Comparison of ENCODE assay signal across 10 mouse cellular contexts in genomic region chr10:128412558-128412957, GRCm38 (mm10). TPM values are rescaled to one million over a fixed set of nuclear protein-coding genes. Genes with fewer than 3 reads are reported as not detected.
A peak's percentile ranks its signal among the peaks of the same experiment; 100 is the strongest.
DNase-seq lines count a peak whose midpoint lies in the region; ATAC-seq and TF ChIP-seq lines count a peak whose summit lies in the region.
"Had no signal": no experiment of that assay in that cellular context is flagged by ENCODE, and none has a peak within 500 bp of the region (broad histone marks: within the 10 kb centered on the region; RNA-seq: fewer than 3 reads in every experiment).

No protein-coding gene starts in this region.

- no peaks in the 10 kb centered on the region for H3K4me1 ChIP-seq in embryonic facial prominence, embryonic 11.5 days (ENCODE audit: control insufficient read depth, insufficient read depth, low read length)
- peaks cover 28% of the 10 kb centered on the region for H3K4me1 ChIP-seq in intestine, embryonic 14.5 days (replicated peaks; ENCODE audit: control insufficient read depth, insufficient read depth, low read length)
- H3K4me1 ChIP-seq in neural tube, embryonic 12.5 days, result peaks cover 40% of the 10 kb centered on the region

- TF ChIP-seq CTCF in left cerebral cortex, adult 2 months (IDR thresholded peaks at IDR 0.05), result no peak

- peak overlapping the region; percentile 91 for H3K4me3 ChIP-seq in left cerebral cortex, adult 2 months
- peak overlapping the region; percentile 90 for H3K4me3 ChIP-seq in embryonic facial prominence, embryonic 11.5 days (ENCODE audit: low read depth, low read length)
- peak overlapping the region; percentile 91 for H3K4me3 ChIP-seq in intestine, embryonic 14.5 days (ENCODE audit: low read depth, low read length)
- H3K4me3 ChIP-seq in neural tube, embryonic 12.5 days, result peak overlapping the region; percentile 97

- WGBS in embryonic facial prominence, embryonic 11.5 days, result 77% methylated on average over 1 of the region's 1 CpGs
- 44% methylated on average over 1 of the region's 1 CpGs for WGBS in intestine, embryonic 14.5 days
- 56% methylated on average over 1 of the region's 1 CpGs for WGBS in neural tube, embryonic 12.5 days

- H3K27ac ChIP-seq in left cerebral cortex, adult 2 months, result peak overlapping the region; percentile 95
- H3K27ac ChIP-seq in embryonic facial prominence, embryonic 11.5 days (replicated peaks; ENCODE audit: low read depth, low read length), result no peak overlapping the region; the same call in 1 of the 2 replicates
- H3K27ac ChIP-seq in intestine, embryonic 14.5 days (ENCODE audit: low read depth), result peak overlapping the region; percentile 89; the same call in 1 of the 2 replicates
- no peak overlapping the region for H3K27ac ChIP-seq in neural tube, embryonic 12.5 days

- intact Hi-C loops in left cerebral cortex, adult 2 months (cut with DNase I), result no loop called here
- intact Hi-C loops in left cerebral cortex, postnatal 4 days (cut with DNase I), result loop anchor here (5.0 kb wide), 1 partner anchor 45 kb away; the partner anchor contains the start of gene Smarcc2

- H3K9ac ChIP-seq in embryonic facial prominence, embryonic 11.5 days (replicated peaks; ENCODE audit: low read length), result peak overlapping the region; percentile 82
- H3K9ac ChIP-seq in intestine, embryonic 14.5 days (ENCODE audit: low read length), result peak overlapping the region; percentile 74
- H3K9ac ChIP-seq in neural tube, embryonic 12.5 days, result peak overlapping the region; percentile 91

- H3K4me2 ChIP-seq in embryonic facial prominence, embryonic 11.5 days (ENCODE audit: low read depth, low read length), result peak overlapping the region; percentile 79
- H3K4me2 ChIP-seq in intestine, embryonic 14.5 days (ENCODE audit: low read length), result peak overlapping the region; percentile 97
- peak overlapping the region; percentile 97 for H3K4me2 ChIP-seq in neural tube, embryonic 12.5 days (replicated peaks)

- no peak for DNase-seq in left cerebral cortex, adult 2 months (ENCODE audit: extremely low spot score in 1 of 2, low spot score in 2 of 2)
- no peak for DNase-seq in left cerebral cortex, postnatal 4 days
- DNase-seq in embryonic facial prominence, embryonic 11.5 days (ENCODE audit: low spot score), result no peak
- no peak for DNase-seq in intestine, embryonic 14.5 days (ENCODE audit: low spot score)
- no peak for DNase-seq in cerebellum, adult 18-20 months
- no peak for DNase-seq in urinary bladder, postnatal 4 days (ENCODE audit: low spot score in 2 of 2)
- no peak for DNase-seq in lung, postnatal 10 days
- DNase-seq: kidney, postnatal 10 days had no signal

- ATAC-seq in embryonic facial prominence, embryonic 11.5 days (replicated peaks; ENCODE audit: insufficient number of reproducible peaks, low FRiP score, low TSS enrichment, low read depth), result no peak
- ATAC-seq in intestine, embryonic 14.5 days (replicated peaks; ENCODE audit: low FRiP score, low TSS enrichment, low read depth), result no peak
- no peak for ATAC-seq in neural tube, embryonic 12.5 days (ENCODE audit: low FRiP score, low read depth)

- peaks cover 2% of the 10 kb centered on the region for H3K36me3 ChIP-seq in embryonic facial prominence, embryonic 11.5 days (replicated peaks; ENCODE audit: control insufficient read depth, insufficient read depth, low read depth, low read length)
- H3K36me3 ChIP-seq in intestine, embryonic 14.5 days (ENCODE audit: control insufficient read depth, insufficient read depth, low read length), result peaks cover 40% of the 10 kb centered on the region
- peaks cover 40% of the 10 kb centered on the region for H3K36me3 ChIP-seq in neural tube, embryonic 12.5 days

- no peaks in the 10 kb centered on the region for H3K27me3 ChIP-seq in embryonic facial prominence, embryonic 11.5 days (ENCODE audit: control insufficient read depth, insufficient read depth, low read length)
- no peaks in the 10 kb centered on the region for H3K27me3 ChIP-seq in intestine, embryonic 14.5 days (replicated peaks; ENCODE audit: control insufficient read depth, insufficient read depth, low read length)
- H3K27me3 ChIP-seq in neural tube, embryonic 12.5 days (replicated peaks), result no peaks in the 10 kb centered on the region

- H3K9me3 ChIP-seq in embryonic facial prominence, embryonic 11.5 days (replicated peaks; ENCODE audit: control insufficient read depth, low read length), result no peaks in the 10 kb centered on the region
- H3K9me3 ChIP-seq in intestine, embryonic 14.5 days (ENCODE audit: control insufficient read depth, low read length), result no peaks in the 10 kb centered on the region
- no peaks in the 10 kb centered on the region for H3K9me3 ChIP-seq in neural tube, embryonic 12.5 days

RNA-seq across cellular contexts. Expression of gene Rnf41, which starts 1.1 kb away (rescaled TPM):
- total RNA-seq in left cerebral cortex, adult 2 months (2021), result 10 to 100 TPM; 74.0 to 76.6 TPM
- total RNA-seq in left cerebral cortex, postnatal 4 days (2021), result 10 to 100 TPM; 92.0 to 94.7 TPM
- polyA plus RNA-seq in embryonic facial prominence, embryonic 11.5 days (2014; fragmentation: Nextera tagmentation; extraction: Ambion mirVana), result 36.4 and 38.9 TPM in 2 replicates
- 30.5 and 36.0 TPM in 2 replicates for polyA plus RNA-seq in intestine, embryonic 14.5 days (2014; fragmentation: Nextera tagmentation; extraction: Ambion mirVana)
- polyA plus RNA-seq in neural tube, embryonic 12.5 days (2016; fragmentation: Nextera tagmentation; extraction: Ambion mirVana), result 61.3 and 61.4 TPM in 2 replicates

RNA-seq across cellular contexts. Expression of gene Nabp2, which starts 1.3 kb away (rescaled TPM):
- 10 to 100 TPM; 87.0 to 91.1 TPM for total RNA-seq in left cerebral cortex, adult 2 months (2021)
- 10 to 100 TPM; 95.1 to 99.1 TPM for total RNA-seq in left cerebral cortex, postnatal 4 days (2021)
- 92.2 and 99.1 TPM in 2 replicates for polyA plus RNA-seq in embryonic facial prominence, embryonic 11.5 days (2014; fragmentation: Nextera tagmentation; extraction: Ambion mirVana)
- 94.7 and 99.1 TPM in 2 replicates for polyA plus RNA-seq in intestine, embryonic 14.5 days (2014; fragmentation: Nextera tagmentation; extraction: Ambion mirVana)
- polyA plus RNA-seq in neural tube, embryonic 12.5 days (2016; fragmentation: Nextera tagmentation; extraction: Ambion mirVana), result 109 and 115 TPM in 2 replicates

RNA-seq across cellular contexts. Expression of gene Slc39a5, which starts 11.5 kb away (rescaled TPM):
- total RNA-seq in left cerebral cortex, adult 2 months (2021), result not detected
- total RNA-seq in left cerebral cortex, postnatal 4 days (2021), result under 1 TPM; 0.40 to 0.42 TPM
- polyA plus RNA-seq in embryonic facial prominence, embryonic 11.5 days (2014; fragmentation: Nextera tagmentation; extraction: Ambion mirVana), result not detected in 2 replicates
- polyA plus RNA-seq in intestine, embryonic 14.5 days (2014; fragmentation: Nextera tagmentation; extraction: Ambion mirVana), result 47.6 and 56.7 TPM in 2 replicates
- not detected in 2 replicates for polyA plus RNA-seq in neural tube, embryonic 12.5 days (2016; fragmentation: Nextera tagmentation; extraction: Ambion mirVana)
- total RNA-seq: adrenal gland, postnatal 25 days had no signal

RNA-seq across cellular contexts. Expression of gene Ankrd52, which starts 35.6 kb away (rescaled TPM):
- total RNA-seq in left cerebral cortex, adult 2 months (2021), result 10 to 100 TPM; 60.8 to 63.9 TPM
- 10 to 100 TPM; 84.9 to 85.5 TPM for total RNA-seq in left cerebral cortex, postnatal 4 days (2021)
- polyA plus RNA-seq in embryonic facial prominence, embryonic 11.5 days (2014; fragmentation: Nextera tagmentation; extraction: Ambion mirVana), result 9.3 and 10.4 TPM in 2 replicates
- polyA plus RNA-seq in intestine, embryonic 14.5 days (2014; fragmentation: Nextera tagmentation; extraction: Ambion mirVana), result 12.1 and 13.3 TPM in 2 replicates
- polyA plus RNA-seq in neural tube, embryonic 12.5 days (2016; fragmentation: Nextera tagmentation; extraction: Ambion mirVana), result 10.2 and 13.2 TPM in 2 replicates

RNA-seq across cellular contexts. Expression of gene Coq10a, which starts 43.8 kb away (rescaled TPM):
- total RNA-seq in left cerebral cortex, adult 2 months (2021), result 10 to 100 TPM; 53.0 to 54.6 TPM
- total RNA-seq in left cerebral cortex, postnatal 4 days (2021), result 10 to 100 TPM; 57.7 to 58.1 TPM
- polyA plus RNA-seq in embryonic facial prominence, embryonic 11.5 days (2014; fragmentation: Nextera tagmentation; extraction: Ambion mirVana), result 13.2 and 13.5 TPM in 2 replicates
- 11.0 and 15.7 TPM in 2 replicates for polyA plus RNA-seq in intestine, embryonic 14.5 days (2014; fragmentation: Nextera tagmentation; extraction: Ambion mirVana)
- 33.3 and 35.2 TPM in 2 replicates for polyA plus RNA-seq in neural tube, embryonic 12.5 days (2016; fragmentation: Nextera tagmentation; extraction: Ambion mirVana)

Comparison
In these comparisons a context has a peak if more than half of its experiments do, and no peak if none do; other contexts are left out.
1. H3K27ac ChIP-seq: peak in left cerebral cortex, adult 2 months (single experiment) and intestine, embryonic 14.5 days (single experiment); none in embryonic facial prominence, embryonic 11.5 days (single experiment) and neural tube, embryonic 12.5 days (single experiment).
2. RNA of gene Slc39a5, which starts 11.5 kb away (polyA plus RNA-seq): 47.6 to 56.7 TPM in intestine, embryonic 14.5 days; not detected in neural tube, embryonic 12.5 days and not detected in embryonic facial prominence, embryonic 11.5 days; every median in the first group is over 10 times any median in the second.
3. Peak in every context shown above with its lines, with median percentiles within 50 percentile points of each other: H3K4me3 ChIP-seq, H3K4me2 ChIP-seq and H3K9ac ChIP-seq.